In the genomic region with DNA sequence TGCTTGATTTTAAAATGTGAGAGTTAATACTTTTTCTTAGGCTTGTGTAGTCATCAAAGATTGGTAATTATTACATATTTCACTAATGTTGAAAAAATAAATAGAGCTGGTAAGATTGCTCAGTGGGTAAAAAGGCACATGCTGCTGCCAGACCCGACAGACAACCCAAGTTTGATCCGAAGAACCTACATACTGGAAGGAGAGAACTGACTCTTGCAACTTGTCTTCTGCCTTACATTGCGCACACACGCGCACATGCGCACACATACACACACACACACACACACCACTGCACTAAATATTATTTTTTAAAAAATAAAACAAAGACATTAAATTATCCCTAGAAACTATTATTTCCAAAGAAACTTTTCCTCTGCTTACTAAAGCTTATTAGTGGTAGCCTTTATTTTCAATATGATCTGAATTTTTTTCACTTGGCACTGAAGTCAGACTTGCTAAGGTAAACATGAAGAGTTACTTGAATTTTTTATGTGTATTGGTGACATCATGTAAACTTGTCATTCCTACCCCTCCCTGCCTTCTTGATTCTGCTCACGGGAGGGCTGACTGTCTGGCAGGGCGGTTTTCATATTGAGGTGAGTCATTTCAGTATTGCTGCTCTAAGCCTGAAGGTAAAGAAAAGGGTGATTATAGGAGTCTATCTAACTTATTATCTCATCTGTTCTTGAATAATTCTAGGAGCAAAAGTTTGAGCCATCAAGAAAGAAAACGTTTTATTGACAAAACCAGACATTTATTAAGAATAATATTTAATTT, we compare ENCODE assay signal across 8 mouse cellular contexts. TPM values are rescaled to one million over a fixed set of nuclear protein-coding genes. Genes with fewer than 3 reads are reported as not detected.
A peak's percentile ranks its signal among the peaks of the same experiment; 100 is the strongest.
DNase-seq lines count a peak whose midpoint lies in the region; ATAC-seq lines count a peak whose summit lies in the region.

No protein-coding gene starts in this region.

- no peak for ATAC-seq in erythroblast, adult 5-6 weeks (replicated peaks; ENCODE audit: low FRiP score, poor library complexity, severe bottlenecking)
- ATAC-seq in forebrain, embryonic 13.5 days = no peak
- no peak for ATAC-seq in liver, embryonic 15.5 days (ENCODE audit: insufficient read depth)

- no peak overlapping the region for H3K27ac ChIP-seq in forebrain, embryonic 13.5 days
- H3K27ac ChIP-seq in liver, embryonic 15.5 days (replicated peaks) = no peak overlapping the region

- H3K4me1 ChIP-seq in erythroblast, embryonic 14.5 days (ENCODE audit: control insufficient read depth) = peaks cover 33% of the 10 kb centered on the region
- H3K4me1 ChIP-seq in forebrain, embryonic 13.5 days = peaks cover 17% of the 10 kb centered on the region
- H3K4me1 ChIP-seq in liver, embryonic 15.5 days (replicated peaks) = peaks cover 25% of the 10 kb centered on the region

- H3K4me3 ChIP-seq in erythroblast, embryonic 14.5 days (replicated peaks) = peak overlapping the region; percentile 91
- H3K4me3 ChIP-seq in forebrain, embryonic 13.5 days = peak overlapping the region; percentile 95
- peak overlapping the region; percentile 97 for H3K4me3 ChIP-seq in liver, embryonic 15.5 days (replicated peaks)

- no peaks in the 10 kb centered on the region for H3K9me3 ChIP-seq in erythroblast, embryonic 14.5 days (ENCODE audit: control insufficient read depth, low read length)
- no peaks in the 10 kb centered on the region for H3K9me3 ChIP-seq in forebrain, embryonic 13.5 days (replicated peaks)
- no peaks in the 10 kb centered on the region for H3K9me3 ChIP-seq in liver, embryonic 15.5 days (replicated peaks)

- no peaks in the 10 kb centered on the region for H3K27me3 ChIP-seq in erythroblast, embryonic 14.5 days (ENCODE audit: control insufficient read depth)
- H3K27me3 ChIP-seq in forebrain, embryonic 13.5 days = no peaks in the 10 kb centered on the region
- no peaks in the 10 kb centered on the region for H3K27me3 ChIP-seq in liver, embryonic 15.5 days

- DNase-seq in CD4-positive helper T cell, adult 2 months (ENCODE audit: low read depth, low spot score) = peak; percentile 62
- DNase-seq in urinary bladder, postnatal 36 days (ENCODE audit: low spot score in 2 of 2) = no peak
- no peak for DNase-seq in layer of hippocampus, adult 18-20 months (ENCODE audit: low spot score in 2 of 2)
- DNase-seq in kidney, adult 9 months = no peak

- H3K4me2 ChIP-seq in forebrain, embryonic 13.5 days = peak overlapping the region; percentile 77
- peak overlapping the region; percentile 81 for H3K4me2 ChIP-seq in liver, embryonic 15.5 days

- WGBS in forebrain, embryonic 13.5 days = 77% methylated on average over 9 of the region's 9 CpGs
- 58% methylated on average over 9 of the region's 9 CpGs for WGBS in liver, embryonic 15.5 days (ENCODE audit: insufficient replicate concordance)

- H3K36me3 ChIP-seq in erythroblast, embryonic 14.5 days (ENCODE audit: control insufficient read depth) = peaks cover 15% of the 10 kb centered on the region
- peaks cover 7% of the 10 kb centered on the region; the same call in 1 of the 2 replicates for H3K36me3 ChIP-seq in forebrain, embryonic 13.5 days (ENCODE audit: poor library complexity, severe bottlenecking)
- H3K36me3 ChIP-seq in liver, embryonic 15.5 days (replicated peaks) = no peaks in the 10 kb centered on the region

- H3K9ac ChIP-seq in forebrain, embryonic 13.5 days = peak overlapping the region; percentile 94; the same call in 1 of the 2 replicates
- H3K9ac ChIP-seq in liver, embryonic 15.5 days = no peak overlapping the region

RNA-seq across cellular contexts. Expression of gene Lrch3, which starts 1.6 kb away (rescaled TPM):
- polyA plus RNA-seq in erythroblast, embryonic 14.5 days (2012) = 0.08 and 0.14 TPM in 2 replicates
- 9.8 and 10.2 TPM in 2 replicates for total RNA-seq in erythroblast, adult 5-6 weeks (2015; ENCODE audit: low replicate concordance)
- total RNA-seq in erythroblast, adult 5-6 weeks (2017; ENCODE audit: low replicate concordance) = 7.4 and 18.0 TPM in 2 replicates
- 36.7 and 39.9 TPM in 2 replicates for polyA plus RNA-seq in forebrain, embryonic 13.5 days (2015; fragmentation: Nextera tagmentation; extraction: Ambion mirVana)
- 5.7 and 6.2 TPM in 2 replicates for polyA plus RNA-seq in liver, embryonic 15.5 days (2015; fragmentation: Nextera tagmentation; extraction: Ambion mirVana)
- total RNA-seq in layer of hippocampus, adult 18-20 months (2021) = 10 to 100 TPM; 37.3 to 39.6 TPM

RNA-seq across cellular contexts. Expression of gene Rubcn, which starts 37.9 kb away (rescaled TPM):
- 0.15 and 0.30 TPM in 2 replicates for polyA plus RNA-seq in erythroblast, embryonic 14.5 days (2012)
- 2.9 and 7.7 TPM in 2 replicates for total RNA-seq in erythroblast, adult 5-6 weeks (2015; ENCODE audit: low replicate concordance)
- 2.5 and 5.3 TPM in 2 replicates for total RNA-seq in erythroblast, adult 5-6 weeks (2017; ENCODE audit: low replicate concordance)
- 22.3 and 25.0 TPM in 2 replicates for polyA plus RNA-seq in forebrain, embryonic 13.5 days (2015; fragmentation: Nextera tagmentation; extraction: Ambion mirVana)
- 5.0 and 5.8 TPM in 2 replicates for polyA plus RNA-seq in liver, embryonic 15.5 days (2015; fragmentation: Nextera tagmentation; extraction: Ambion mirVana)
- total RNA-seq in layer of hippocampus, adult 18-20 months (2021) = 10 to 100 TPM; 56.7 to 57.1 TPM

RNA-seq across cellular contexts. Expression of gene Fyttd1, which starts 38.2 kb away (rescaled TPM):
- 0.23 and 1.6 TPM in 2 replicates for polyA plus RNA-seq in erythroblast, embryonic 14.5 days (2012)
- total RNA-seq in erythroblast, adult 5-6 weeks (2015; ENCODE audit: low replicate concordance) = 5.6 and 6.0 TPM in 2 replicates
- 9.5 and 11.8 TPM in 2 replicates for total RNA-seq in erythroblast, adult 5-6 weeks (2017; ENCODE audit: low replicate concordance)
- polyA plus RNA-seq in forebrain, embryonic 13.5 days (2015; fragmentation: Nextera tagmentation; extraction: Ambion mirVana) = 103 and 119 TPM in 2 replicates
- polyA plus RNA-seq in liver, embryonic 15.5 days (2015; fragmentation: Nextera tagmentation; extraction: Ambion mirVana) = 21.0 and 26.8 TPM in 2 replicates
- total RNA-seq in layer of hippocampus, adult 18-20 months (2021) = 100 to 1,000 TPM; 108 to 113 TPM
